Mouse (Mus musculus) small intestine, adult 2 months (tissue): ENCODE data around the gene Rars2. TPM values are rescaled to one million over a fixed set of nuclear protein-coding genes. Genes with fewer than 3 reads are reported as not detected.

ENCODE experiments used
- H3K27ac ChIP-seq: fragments of 200-500 bp; 2 replicates; pipeline ENCODE4 v1.5.1; 2012; ENCODE audit warnings: low read depth, low read length, control low read depth, inconsistent platforms; ENCODE audit not compliant: insufficient read depth
- H3K27me3 ChIP-seq: fragments of 200-500 bp; 2 replicates; pipeline ENCODE4 v1.6.1; 2012; ENCODE audit warnings: mild to moderate bottlenecking, moderate library complexity, low read length, inconsistent platforms; ENCODE audit not compliant: control insufficient read depth, insufficient read depth
- H3K36me3 ChIP-seq: fragments of 200-500 bp; 2 replicates; pipeline ENCODE4 v1.6.1; 2012; ENCODE audit warnings: mild to moderate bottlenecking, low read length, control low read depth, inconsistent platforms; ENCODE audit not compliant: control insufficient read depth, insufficient read depth
- H3K4me1 ChIP-seq: fragments of 200-500 bp; 2 replicates; pipeline ENCODE4 v1.6.1; 2012; ENCODE audit warnings: low read length, inconsistent platforms, mixed read lengths; ENCODE audit not compliant: control insufficient read depth, insufficient read depth, insufficient read length
- H3K4me3 ChIP-seq: fragments of 200-500 bp; 2 replicates; pipeline ENCODE4 v1.5.1; 2012; ENCODE audit warnings: low read depth, mild to moderate bottlenecking, control low read depth, inconsistent platforms, low read length, moderate library complexity
- CTCF ChIP-seq: fragments of 200-500 bp; IDR thresholded peaks from 2 replicates; pipeline ENCODE4 v1.5.1; 2012; ENCODE audit warnings: low read depth, mild to moderate bottlenecking, control low read depth, inconsistent platforms, low read length, moderate library complexity, mixed read lengths; ENCODE audit not compliant: insufficient replicate concordance, insufficient read length; ENCODE audit errors: extremely low read depth
- POLR2A ChIP-seq: fragments of 200-500 bp; IDR thresholded peaks from 2 replicates; pipeline ENCODE4 v1.6.1; 2012; ENCODE audit warnings: low read depth, mild to moderate bottlenecking, control low read depth, inconsistent platforms, low read length, moderate library complexity
- WGBS: fragments of 180-500 bp; shearing (Covaris S2); methylation state at CpG from one replicate; pipeline ENCODE4 v1.1.7; 2018; 5-methylcytosine and 5-hydroxymethylcytosine counted together
- polyA plus RNA-seq: library from polyadenylated mRNA; depleted of rRNA; stranded (reverse); fragments of >200 nt; gene quantifications from 2 replicates; pipeline ENCODE4 v1.2.3, GENCODE M21; 2012; rRNA removed

Rars2 gene
- polyA plus RNA-seq, 1 experiment: 5.6 TPM

DNA sequence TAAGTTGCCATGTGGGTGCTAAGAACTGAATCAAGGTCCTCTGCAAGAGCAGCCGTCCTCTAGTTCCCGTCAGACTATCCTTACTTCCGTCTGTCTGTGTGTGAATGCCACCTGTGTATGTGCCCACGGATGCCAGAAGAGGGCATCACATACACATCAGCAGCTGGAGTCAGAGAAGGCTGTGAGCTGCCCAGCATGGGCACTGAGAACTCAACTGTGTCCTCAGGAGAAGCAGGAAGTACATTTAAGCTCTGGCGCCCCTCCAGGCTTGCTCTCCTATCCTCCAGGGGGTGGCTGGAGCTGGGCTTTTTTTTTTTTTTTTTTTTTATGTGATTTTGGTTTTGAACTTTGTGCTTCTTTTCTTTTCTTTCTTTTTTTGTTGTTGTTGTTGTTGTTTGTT lies 65.8 kb downstream of the Rars2 start:
- H3K27ac ChIP-seq: no peak overlapping the region
- TF ChIP-seq POLR2A: no peak
- no peak for TF ChIP-seq CTCF
- no peak overlapping the region for H3K4me3 ChIP-seq
- H3K27me3 ChIP-seq: no peaks in the 10 kb centered on the region
- 87% methylated on average over 5 of the region's 5 CpGs for WGBS
- peaks cover 3% of the 10 kb centered on the region; the same call in 1 of the 2 replicates for H3K36me3 ChIP-seq
- no peaks in the 10 kb centered on the region for H3K4me1 ChIP-seq

DNA sequence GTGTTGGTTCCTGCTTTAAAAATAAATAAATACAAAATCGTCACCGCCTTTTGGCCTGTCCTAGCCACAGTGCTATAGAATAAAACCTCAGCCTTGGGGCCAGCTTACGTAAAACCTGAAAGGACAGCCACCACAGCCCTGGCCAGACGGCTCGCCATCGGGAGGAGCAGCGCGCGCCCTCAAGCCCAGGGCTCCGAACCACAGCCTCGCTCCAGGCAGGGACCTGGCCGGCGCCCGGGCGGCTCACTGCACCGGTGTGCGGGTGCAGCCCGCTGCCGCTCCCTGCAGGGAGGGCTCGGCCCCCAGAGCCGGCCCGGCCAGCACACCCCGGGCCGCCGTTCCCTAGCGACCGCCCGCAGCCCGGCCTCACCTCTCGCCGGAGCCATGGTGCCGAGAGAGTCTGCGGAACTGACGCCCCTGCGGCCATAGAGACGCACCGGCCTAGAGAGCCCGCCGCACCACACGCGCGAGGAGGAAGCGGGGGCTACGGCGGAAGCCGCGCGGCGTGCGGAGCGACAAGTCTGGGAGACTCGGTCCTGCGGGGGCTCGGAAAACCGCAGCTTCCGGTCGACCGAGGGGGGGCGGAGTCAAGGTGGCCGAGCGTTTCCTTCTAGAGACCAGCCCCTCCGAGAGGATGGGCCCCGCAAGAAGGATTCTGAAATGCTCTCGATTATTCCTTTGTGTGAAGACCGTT lies 72.3 kb downstream of the Rars2 start, which contains the start of gene Slc35a1:
Slc35a1 (minus strand) TSS at position 565 of the 694 bp plus-strand sequence.
- Histone ChIP-seq H3K4me3 (peak within 1 kb of the TSS; percentile 85), H3K4me1 (no peaks in the 10 kb centered on the region), H3K36me3 (no peaks in the 10 kb centered on the region), H3K27ac (0 out of 2 replicates have a peak within 1 kb of the TSS, but pooled peaks have one; percentile 6), H3K27me3 (no peaks in the 10 kb centered on the region)
- 1% methylated on average over 65 of the region's 65 CpGs for WGBS
- TF ChIP-seq POLR2A (peak; percentile 55), CTCF (no peak)

DNA sequence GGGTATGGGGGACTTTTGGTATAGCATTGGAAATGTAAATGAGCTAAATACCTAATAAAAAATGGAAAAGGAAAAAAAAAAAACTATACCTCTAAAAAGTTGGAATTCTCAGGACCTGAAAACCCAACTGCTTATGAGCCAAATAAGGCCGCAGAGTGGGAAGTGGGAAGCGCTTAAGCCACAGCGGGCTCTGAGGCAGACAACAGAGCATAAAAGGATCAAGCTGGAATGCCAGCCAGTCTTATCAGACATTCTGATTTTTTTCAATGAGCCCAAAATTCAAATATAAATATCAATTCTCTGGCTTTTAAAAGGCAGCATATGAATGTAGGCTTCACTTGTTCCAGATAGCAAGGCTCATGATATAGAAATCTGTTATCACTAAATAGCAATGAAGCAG lies 73.3 kb downstream of the Rars2 start:
- WGBS: 86% methylated on average over 3 of the region's 3 CpGs
- H3K27me3 ChIP-seq: no peaks in the 10 kb centered on the region
- no peak for TF ChIP-seq POLR2A
- TF ChIP-seq CTCF: no peak
- no peak overlapping the region for H3K4me3 ChIP-seq
- H3K27ac ChIP-seq: no peak overlapping the region
- no peaks in the 10 kb centered on the region for H3K4me1 ChIP-seq
- H3K36me3 ChIP-seq: no peaks in the 10 kb centered on the region

DNA sequence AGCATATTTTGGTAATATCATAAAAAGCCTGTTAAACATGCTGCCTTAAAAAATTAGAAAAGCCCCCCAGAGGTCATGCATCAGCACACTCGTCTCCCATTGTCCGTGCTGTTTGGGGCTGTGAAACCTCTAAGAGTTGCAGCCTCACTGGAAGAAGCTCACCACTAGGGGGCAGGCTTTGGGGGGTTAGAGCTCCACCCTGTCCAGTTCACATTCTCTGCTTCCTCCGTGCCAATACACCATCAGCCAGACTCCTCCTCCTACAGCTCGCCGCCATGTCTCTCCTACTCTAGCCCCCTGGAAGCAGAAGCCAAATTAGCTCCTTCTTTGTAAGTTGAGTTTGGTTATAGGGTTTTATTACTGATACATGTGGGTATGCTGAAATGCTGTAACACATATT lies 86.8 kb downstream of the Rars2 start:
- H3K36me3 ChIP-seq: no peaks in the 10 kb centered on the region
- TF ChIP-seq CTCF (peak; percentile 75; the same call in 1 of the 2 replicates), POLR2A (no peak)
- H3K4me1 ChIP-seq: no peaks in the 10 kb centered on the region
- WGBS: 52% methylated on average over 5 of the region's 5 CpGs
- H3K4me3 ChIP-seq: no peak overlapping the region
- no peaks in the 10 kb centered on the region for H3K27me3 ChIP-seq
- H3K27ac ChIP-seq: no peak overlapping the region

DNA sequence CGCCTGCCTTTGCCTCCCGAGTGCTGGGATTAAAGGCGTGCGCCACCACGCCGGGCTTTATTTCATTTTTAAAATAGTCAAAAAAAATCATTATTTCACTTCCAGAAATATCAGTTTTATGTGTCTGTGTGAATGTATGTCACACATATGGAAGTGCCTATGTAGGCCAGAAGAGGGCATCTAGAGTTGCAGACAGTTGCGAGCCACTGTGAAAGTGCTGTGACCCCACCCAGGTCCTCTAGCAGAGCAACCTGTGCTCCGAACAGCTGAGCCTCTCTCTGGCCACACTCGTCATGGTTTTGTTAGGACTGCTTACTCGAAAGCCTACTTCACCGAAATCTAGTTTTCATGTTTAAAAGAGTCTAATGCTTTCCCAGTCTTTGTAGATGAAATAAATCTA lies 87.5 kb downstream of the Rars2 start:
- no peak for TF ChIP-seq POLR2A
- WGBS: 97% methylated on average over 11 of the region's 11 CpGs

DNA sequence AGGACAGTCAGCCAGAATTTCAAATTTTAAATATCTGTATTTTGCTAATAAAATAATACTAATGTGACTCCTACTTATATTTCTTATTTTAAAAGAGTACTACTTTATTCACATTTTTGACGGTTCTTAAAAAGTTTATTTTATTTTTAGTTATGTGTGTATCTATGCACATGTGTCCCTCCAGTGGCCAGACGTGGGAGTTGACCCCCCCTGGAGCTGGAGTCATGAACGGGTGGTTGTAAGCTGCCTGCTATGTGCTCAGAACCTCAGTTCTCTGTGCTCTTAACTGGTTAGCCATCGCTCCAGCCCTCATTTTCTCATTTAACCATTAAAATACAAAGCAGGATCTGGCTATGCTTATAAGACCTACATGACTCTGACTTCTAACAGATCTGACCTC lies 88.3 kb downstream of the Rars2 start:
- no peak overlapping the region for H3K4me3 ChIP-seq
- 64% methylated on average over 4 of the region's 4 CpGs for WGBS
- no peaks in the 10 kb centered on the region for H3K27me3 ChIP-seq
- no peaks in the 10 kb centered on the region for H3K36me3 ChIP-seq
- no peaks in the 10 kb centered on the region for H3K4me1 ChIP-seq
- TF ChIP-seq CTCF (no peak), POLR2A (no peak)
- no peak overlapping the region for H3K27ac ChIP-seq

More for the DNA sequence above, 87.5 kb downstream of the Rars2 start:
- Histone ChIP-seq H3K27me3 (no peaks in the 10 kb centered on the region), H3K36me3 (no peaks in the 10 kb centered on the region), H3K4me3 (no peak overlapping the region), H3K27ac (no peak overlapping the region), H3K4me1 (no peaks in the 10 kb centered on the region)

DNA sequence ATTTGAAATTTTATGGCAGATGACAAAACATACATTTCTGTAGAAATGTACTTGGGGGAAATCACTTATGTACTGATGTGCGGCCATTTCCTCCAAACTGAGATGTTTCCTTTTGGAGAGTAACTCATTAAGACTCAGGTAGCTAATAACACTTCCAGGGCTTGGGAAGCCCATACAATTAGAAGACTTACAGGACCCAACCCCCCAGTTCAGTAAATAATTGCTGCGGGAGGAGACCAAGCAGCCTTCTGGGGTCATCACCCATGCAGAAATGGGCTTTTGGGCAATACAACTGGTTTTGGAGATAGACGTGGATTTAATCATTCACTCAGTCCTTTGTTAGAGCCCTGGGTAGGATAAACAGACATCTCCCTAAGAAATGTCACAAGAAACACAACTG lies 92.5 kb downstream of the Rars2 start:
- no peak overlapping the region for H3K27ac ChIP-seq
- 50% methylated on average over 3 of the region's 3 CpGs for WGBS
- H3K27me3 ChIP-seq: no peaks in the 10 kb centered on the region
- H3K36me3 ChIP-seq: no peaks in the 10 kb centered on the region
- no peak overlapping the region for H3K4me3 ChIP-seq
- no peaks in the 10 kb centered on the region for H3K4me1 ChIP-seq
- TF ChIP-seq CTCF: no peak
- no peak for TF ChIP-seq POLR2A

DNA sequence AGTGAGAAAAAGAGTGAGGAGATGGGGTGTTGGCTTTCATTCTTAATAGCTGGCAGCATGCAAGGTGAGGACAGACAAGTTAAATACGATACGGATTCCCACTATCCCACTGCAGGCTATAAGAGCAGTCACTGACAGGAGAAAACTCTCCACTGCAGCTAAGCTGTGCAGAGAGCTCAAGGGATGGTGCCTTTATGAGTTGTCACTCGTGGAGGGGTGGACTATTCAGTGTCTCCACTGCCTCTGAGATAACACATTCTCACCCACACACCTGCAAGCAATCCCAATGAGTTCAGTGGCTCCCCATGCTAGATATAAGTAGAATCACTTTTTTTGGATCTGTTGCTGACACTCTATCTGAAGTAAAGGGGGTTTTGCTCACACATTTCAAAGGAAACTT lies 93.4 kb downstream of the Rars2 start:
- Histone ChIP-seq H3K27me3 (no peaks in the 10 kb centered on the region), H3K4me3 (no peak overlapping the region), H3K4me1 (no peaks in the 10 kb centered on the region), H3K36me3 (no peaks in the 10 kb centered on the region), H3K27ac (no peak overlapping the region)
- no peak for TF ChIP-seq CTCF
- WGBS: 73% methylated on average over 3 of the region's 3 CpGs

Other genes starting within 250 kb of the Rars2 start
- 6.7 and 19.5 TPM in 2 replicates for gene Akirin2, start 64.0 kb upstream of the Rars2 start, polyA plus RNA-seq
- gene Orc3, start within 50 bp of the Rars2 start, polyA plus RNA-seq: 1.9 and 3.4 TPM in 2 replicates
- 5.4 and 5.5 TPM in 2 replicates for gene Slc35a1, start 72.5 kb downstream of the Rars2 start, polyA plus RNA-seq
- gene Cfap206, start 115.2 kb downstream of the Rars2 start, polyA plus RNA-seq: not detected in 2 replicates
- not detected in 2 replicates for gene Gm136, start 141.3 kb downstream of the Rars2 start, polyA plus RNA-seq
- gene Smim8, start 163.5 kb downstream of the Rars2 start, polyA plus RNA-seq: 0.41 and 0.66 TPM in 2 replicates